Mouse (Mus musculus) liver, embryonic 12.5 days (tissue): ENCODE results near the gene Yrdc. TPM values are rescaled to one million over a fixed set of nuclear protein-coding genes. Genes with fewer than 3 reads are reported as not detected.

ENCODE experiments used
- ATAC-seq: fragments of 200-750 bp; cut with Nextera tagmentation; 2 replicates; pipeline ENCODE4 v1.8.0; 2017; ENCODE audit warnings: moderate number of reproducible peaks, mild to moderate bottlenecking, moderate library complexity
- H3K27ac ChIP-seq: fragments of 300-500 bp; sonication (generic); 2 replicates; pipeline ENCODE4 v1.5.1; 2016; ENCODE audit warnings: mild to moderate bottlenecking
- H3K27me3 ChIP-seq: fragments of 300-500 bp; sonication (generic); replicated peaks from 2 replicates; pipeline ENCODE4 v1.6.1; 2016; ENCODE audit warnings: mild to moderate bottlenecking, moderate library complexity
- H3K36me3 ChIP-seq: fragments of 300-500 bp; sonication (generic); 2 replicates; pipeline ENCODE4 v1.6.1; 2016; ENCODE audit warnings: mild to moderate bottlenecking, moderate library complexity
- H3K4me1 ChIP-seq: fragments of 300-500 bp; sonication (generic); 2 replicates; pipeline ENCODE4 v1.6.1; 2016
- H3K4me2 ChIP-seq: fragments of 300-500 bp; sonication (generic); 2 replicates; pipeline ENCODE4 v1.6.1; 2016; ENCODE audit warnings: mild to moderate bottlenecking, moderate library complexity
- H3K4me3 ChIP-seq: fragments of 300-500 bp; sonication (generic); 2 replicates; pipeline ENCODE4 v1.5.1; 2016; ENCODE audit warnings: mild to moderate bottlenecking, moderate library complexity
- H3K9ac ChIP-seq: fragments of 300-500 bp; sonication (generic); 2 replicates; pipeline ENCODE4 v1.6.1; 2016; ENCODE audit warnings: mild to moderate bottlenecking, moderate library complexity
- H3K9me3 ChIP-seq: fragments of 300-500 bp; sonication (generic); replicated peaks from 2 replicates; pipeline ENCODE4 v1.6.1; 2016; ENCODE audit warnings: mild to moderate bottlenecking, moderate library complexity
- WGBS: fragments of 180-500 bp; shearing (Covaris S2); methylation state at CpG from one replicate; pipeline ENCODE4 v1.1.7; 2016; ENCODE audit not compliant: insufficient replicate concordance; 5-methylcytosine and 5-hydroxymethylcytosine counted together
- polyA plus RNA-seq: library from polyadenylated mRNA; unstranded; fragments of >200 nt; fragmentation: Nextera tagmentation; extraction: Ambion mirVana; gene quantifications from 2 replicates; pipeline ENCODE4 v1.2.1, GENCODE M21; 2016

Yrdc gene
- polyA plus RNA-seq, result 39.6 and 43.1 TPM in 2 replicates

DNA sequence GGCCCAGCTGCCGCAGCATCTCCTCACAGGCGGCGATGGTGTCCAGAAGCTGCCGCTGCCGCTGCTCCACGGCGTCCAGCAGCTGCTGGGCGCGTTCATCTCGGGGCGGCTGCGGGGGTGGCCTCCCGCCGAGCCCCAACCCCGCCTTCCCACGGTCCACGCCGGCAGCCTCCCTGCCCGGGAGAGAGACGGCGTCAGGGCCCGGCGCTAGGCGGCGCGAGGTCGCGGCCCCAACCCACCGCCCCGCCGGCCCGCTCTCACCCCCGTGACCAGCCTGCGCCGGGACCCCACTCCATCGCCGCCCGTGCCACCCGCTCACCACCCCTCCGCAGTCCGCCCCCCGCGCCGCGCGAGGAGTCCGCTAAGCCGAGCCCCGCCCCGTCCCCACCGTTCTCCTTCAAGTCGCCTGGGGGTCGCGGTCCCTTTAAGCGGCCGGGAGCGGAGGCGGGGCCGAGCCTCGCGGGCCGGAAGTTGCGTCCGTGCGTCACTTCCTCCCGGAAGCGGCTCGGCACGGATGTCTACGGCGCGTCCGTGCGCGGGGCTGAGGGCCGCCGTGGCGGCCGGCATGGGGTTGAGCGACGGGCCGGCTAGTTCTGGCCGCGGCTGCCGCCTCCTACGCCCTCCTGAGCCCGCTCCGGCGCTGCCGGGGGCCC lies at the start of gene Yrdc:
Yrdc (plus strand) TSS at position 419 of the 653 bp plus-strand sequence.
- H3K36me3 ChIP-seq, result peaks cover 43% of the 10 kb centered on the region
- H3K4me3 ChIP-seq, result peak within 1 kb of the TSS; percentile 100
- peak within 1 kb of the TSS; percentile 97 for H3K4me2 ChIP-seq
- H3K4me1 ChIP-seq, result peaks cover 34% of the 10 kb centered on the region
- ATAC-seq, result peak; percentile 91
- no peaks in the 10 kb centered on the region for H3K9me3 ChIP-seq
- no peaks in the 10 kb centered on the region for H3K27me3 ChIP-seq
- H3K27ac ChIP-seq, result peak within 1 kb of the TSS; percentile 87
- under 1% methylated on average over 84 of the region's 90 CpGs for WGBS
- peak within 1 kb of the TSS; percentile 95 for H3K9ac ChIP-seq

DNA sequence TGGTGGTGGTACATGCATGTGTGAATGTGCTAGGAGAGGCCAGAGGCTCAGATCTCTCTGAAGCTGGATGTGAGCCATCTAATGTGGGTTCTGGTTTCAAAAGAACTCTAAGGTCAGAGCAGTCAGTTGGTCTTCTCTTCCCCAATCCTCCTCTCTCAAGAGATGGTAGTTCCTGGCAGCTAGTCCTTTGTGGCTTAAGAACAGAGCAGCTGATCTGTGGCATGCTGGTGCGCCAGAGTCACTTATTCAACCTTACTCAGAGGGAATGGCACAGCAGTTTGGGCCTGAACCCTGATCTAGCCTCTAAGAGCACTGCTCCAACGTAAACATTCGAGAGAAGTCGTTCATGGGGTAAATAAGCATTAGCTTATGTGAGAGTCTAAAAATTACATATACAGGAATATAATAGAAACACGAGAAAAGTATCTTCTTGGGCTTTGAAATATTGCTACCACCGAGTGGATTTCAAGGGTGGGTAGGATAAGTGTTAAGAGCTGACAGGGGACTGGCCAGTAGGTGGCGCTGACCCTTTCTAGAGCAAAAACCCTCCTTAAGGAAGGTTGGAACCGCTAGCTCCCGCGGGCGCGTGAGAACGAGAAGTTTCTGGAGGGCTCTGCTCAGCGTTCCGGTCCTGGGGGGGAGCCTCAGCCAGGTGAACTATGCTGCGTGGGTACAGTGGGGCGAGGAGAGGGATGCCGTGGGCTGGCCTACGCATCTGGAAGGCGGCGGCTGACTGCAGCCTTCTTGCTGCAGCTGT lies 48.7 kb upstream of the Yrdc start, which contains the start of gene Mtf1:
Mtf1 (plus strand) TSS at position 553 of the 757 bp plus-strand sequence.
- peaks cover 49% of the 10 kb centered on the region for H3K4me1 ChIP-seq
- H3K4me3 ChIP-seq, result peak within 1 kb of the TSS; percentile 93
- WGBS, result 3% methylated on average over 19 of the region's 21 CpGs
- peak within 1 kb of the TSS; percentile 96 for H3K9ac ChIP-seq
- ATAC-seq, result peak; percentile 75
- H3K27me3 ChIP-seq, result no peaks in the 10 kb centered on the region
- H3K27ac ChIP-seq, result peak within 1 kb of the TSS; percentile 99
- H3K9me3 ChIP-seq, result no peaks in the 10 kb centered on the region
- peak within 1 kb of the TSS; percentile 95 for H3K4me2 ChIP-seq
- peaks cover 73% of the 10 kb centered on the region for H3K36me3 ChIP-seq

- Histone ChIP-seq H3K4me2 (peak overlapping the region; percentile 95), H3K36me3 (peaks cover 74% of the 10 kb centered on the region), H3K27me3 (no peaks in the 10 kb centered on the region), H3K9me3 (no peaks in the 10 kb centered on the region), H3K9ac (peak overlapping the region; percentile 96), H3K4me1 (peaks cover 57% of the 10 kb centered on the region), H3K4me3 (peak overlapping the region; percentile 93), H3K27ac (peak overlapping the region; percentile 99)
- under 1% methylated on average over 53 of the region's 53 CpGs for WGBS
- ATAC-seq, result peak; percentile 98
Observed at GRCm38 (mm10) chr4:124802309-124803260, 47.9 kb upstream of the Yrdc start.

GRCm38 (mm10) chr4:124803406-124803805 lies 47.1 kb upstream of the Yrdc start:
- peak overlapping the region; percentile 95 for H3K4me2 ChIP-seq
- peaks cover 72% of the 10 kb centered on the region for H3K36me3 ChIP-seq
- peak overlapping the region; percentile 99 for H3K27ac ChIP-seq
- peak overlapping the region; percentile 96 for H3K9ac ChIP-seq
- no peaks in the 10 kb centered on the region for H3K27me3 ChIP-seq
- ATAC-seq, result no peak
- 36% methylated on average over 6 of the region's 6 CpGs for WGBS
- H3K4me1 ChIP-seq, result peaks cover 65% of the 10 kb centered on the region
- H3K4me3 ChIP-seq, result peak overlapping the region; percentile 93
- no peaks in the 10 kb centered on the region for H3K9me3 ChIP-seq

- ATAC-seq, result no peak
- no peaks in the 10 kb centered on the region for H3K9me3 ChIP-seq
- H3K27me3 ChIP-seq, result no peaks in the 10 kb centered on the region
- H3K4me2 ChIP-seq, result peak overlapping the region; percentile 40
- H3K4me3 ChIP-seq, result 0 out of 2 replicates have a peak overlapping the region, but pooled peaks have one; percentile 6
- H3K27ac ChIP-seq, result peak overlapping the region; percentile 66
- peaks cover 87% of the 10 kb centered on the region for H3K4me1 ChIP-seq
- H3K36me3 ChIP-seq, result peaks cover 86% of the 10 kb centered on the region
- 39% methylated on average over 5 of the region's 5 CpGs for WGBS
- peak overlapping the region; percentile 36 for H3K9ac ChIP-seq
Observed at GRCm38 (mm10) chr4:124808511-124808910, 42.0 kb upstream of the Yrdc start.

GRCm38 (mm10) chr4:124809136-124809883 lies 41.2 kb upstream of the Yrdc start:
- peaks cover 92% of the 10 kb centered on the region for H3K36me3 ChIP-seq
- H3K27ac ChIP-seq, result peak overlapping the region; percentile 66
- peak overlapping the region; percentile 36; the same call in 1 of the 2 replicates for H3K9ac ChIP-seq
- no peaks in the 10 kb centered on the region for H3K27me3 ChIP-seq
- H3K4me3 ChIP-seq, result no peak overlapping the region
- peaks cover 79% of the 10 kb centered on the region for H3K4me1 ChIP-seq
- H3K4me2 ChIP-seq, result peak overlapping the region; percentile 40
- no peak for ATAC-seq
- H3K9me3 ChIP-seq, result no peaks in the 10 kb centered on the region
- 42% methylated on average over 9 of the region's 9 CpGs for WGBS

DNA sequence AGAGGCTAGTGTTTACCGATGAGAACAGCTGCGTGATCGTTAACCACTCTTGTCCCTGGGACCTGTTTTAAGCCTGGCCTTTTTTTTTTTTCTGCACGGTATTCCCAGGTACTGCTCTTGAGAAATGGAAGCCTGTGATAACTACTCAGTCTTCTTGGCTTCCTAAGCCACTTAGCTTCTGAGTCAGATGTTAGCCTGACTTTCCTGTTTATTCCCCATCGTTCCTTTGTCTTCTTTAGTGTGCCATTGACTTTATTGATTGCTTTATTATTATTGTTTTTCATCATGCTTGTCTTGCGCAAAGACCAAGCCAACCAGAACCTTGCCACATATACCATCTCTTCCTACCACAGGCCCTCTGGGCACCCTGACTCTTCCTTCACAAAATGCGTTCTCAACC lies 40.4 kb upstream of the Yrdc start:
- Histone ChIP-seq H3K9me3 (no peaks in the 10 kb centered on the region), H3K9ac (no peak overlapping the region), H3K27me3 (no peaks in the 10 kb centered on the region), H3K4me1 (peaks cover 72% of the 10 kb centered on the region), H3K4me2 (no peak overlapping the region), H3K36me3 (peaks cover 89% of the 10 kb centered on the region), H3K4me3 (no peak overlapping the region), H3K27ac (no peak overlapping the region)
- 79% methylated on average over 7 of the region's 7 CpGs for WGBS
- no peak for ATAC-seq

DNA sequence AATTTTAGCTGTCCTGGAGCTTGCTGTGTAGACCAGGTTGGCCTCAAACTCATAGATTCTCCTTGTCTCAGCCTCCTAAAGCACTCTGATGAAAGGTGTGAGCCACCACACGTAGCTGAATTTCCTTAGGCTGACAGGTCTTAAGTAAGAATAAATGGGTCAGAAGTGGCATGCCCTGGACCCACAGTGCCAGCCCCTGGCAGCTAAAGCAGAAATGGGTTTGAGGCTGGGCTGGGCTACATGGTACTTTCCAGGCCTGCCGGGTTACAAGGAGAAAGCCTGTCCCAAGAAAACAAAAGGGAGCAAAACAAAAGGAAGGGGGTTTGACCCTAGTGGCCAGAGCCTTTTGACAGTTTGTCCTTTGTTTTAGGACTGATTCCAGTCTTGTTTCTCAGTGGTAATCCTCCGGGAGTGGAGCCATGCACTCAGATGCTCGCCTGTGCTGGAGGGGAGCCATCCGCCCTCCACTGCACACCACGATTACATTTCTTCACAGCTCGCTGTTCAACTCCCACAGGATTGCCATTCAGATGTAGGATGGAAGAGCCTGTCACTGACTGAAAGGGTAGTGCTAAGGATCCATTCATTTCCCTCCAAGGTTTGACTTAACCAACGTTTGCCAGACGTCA lies 39.0 kb upstream of the Yrdc start:
- Histone ChIP-seq H3K9me3 (no peaks in the 10 kb centered on the region), H3K27me3 (no peaks in the 10 kb centered on the region), H3K36me3 (peaks cover 89% of the 10 kb centered on the region), H3K4me2 (no peak overlapping the region), H3K27ac (no peak overlapping the region), H3K4me3 (no peak overlapping the region), H3K9ac (no peak overlapping the region), H3K4me1 (peaks cover 58% of the 10 kb centered on the region)
- 70% methylated on average over 9 of the region's 9 CpGs for WGBS
- no peak for ATAC-seq

GRCm38 (mm10) chr4:124815901-124816300 lies 34.6 kb upstream of the Yrdc start:
- 89% methylated on average over 11 of the region's 11 CpGs for WGBS
- H3K4me2 ChIP-seq, result no peak overlapping the region
- H3K4me3 ChIP-seq, result no peak overlapping the region
- peaks cover 75% of the 10 kb centered on the region for H3K36me3 ChIP-seq
- H3K9me3 ChIP-seq, result no peaks in the 10 kb centered on the region
- H3K4me1 ChIP-seq, result peaks cover 38% of the 10 kb centered on the region
- no peak overlapping the region for H3K27ac ChIP-seq
- H3K9ac ChIP-seq, result no peak overlapping the region
- H3K27me3 ChIP-seq, result no peaks in the 10 kb centered on the region
- no peak for ATAC-seq

DNA sequence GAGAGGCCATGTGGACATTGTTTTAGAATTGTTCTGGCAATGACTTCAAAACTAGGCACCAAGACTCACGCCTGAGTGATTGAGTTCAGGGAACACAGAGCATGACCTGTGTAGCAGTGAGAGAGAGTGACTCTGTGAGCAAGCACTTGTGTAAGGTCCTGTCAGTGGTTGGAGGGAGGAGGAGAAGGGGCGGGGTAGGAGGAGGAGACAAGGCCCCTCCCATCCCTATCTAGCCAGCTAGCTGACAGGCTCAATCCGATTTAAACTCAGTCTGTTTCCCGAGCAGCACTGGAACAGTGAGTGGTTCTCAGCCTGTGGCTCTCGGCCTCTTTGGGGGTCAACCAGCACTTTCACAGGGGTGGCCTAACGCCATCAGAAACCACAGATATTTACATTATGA lies 32.7 kb upstream of the Yrdc start:
- H3K27me3 ChIP-seq, result no peaks in the 10 kb centered on the region
- 14% methylated on average over 6 of the region's 6 CpGs for WGBS
- H3K27ac ChIP-seq, result peak overlapping the region; percentile 61; the same call in 1 of the 2 replicates
- H3K4me3 ChIP-seq, result no peak overlapping the region
- peaks cover 23% of the 10 kb centered on the region for H3K4me1 ChIP-seq
- H3K4me2 ChIP-seq, result peak overlapping the region; percentile 48
- peaks cover 77% of the 10 kb centered on the region for H3K36me3 ChIP-seq
- H3K9ac ChIP-seq, result 0 out of 2 replicates have a peak overlapping the region, but pooled peaks have one; percentile 20
- ATAC-seq, result peak; percentile 98
- H3K9me3 ChIP-seq, result no peaks in the 10 kb centered on the region
